Mouse (Mus musculus) bone marrow macrophage, adult 2 months (primary cell): ENCODE results near the gene Dagla. TPM values are rescaled to one million over a fixed set of nuclear protein-coding genes. Genes with fewer than 3 reads are reported as not detected.

Source experiments
- H3K27ac ChIP-seq: 2 replicates; pipeline ENCODE4 v1.5.1; 2012; ENCODE audit warnings: low read depth, low read length; ENCODE audit not compliant: insufficient read depth
- H3K4me1 ChIP-seq: 2 replicates; pipeline ENCODE4 v1.6.1; 2012; ENCODE audit warnings: low read length; ENCODE audit not compliant: control insufficient read depth, insufficient read depth
- H3K4me3 ChIP-seq: 2 replicates; pipeline ENCODE4 v1.5.1; 2012; ENCODE audit warnings: mild to moderate bottlenecking, low read length, moderate library complexity; ENCODE audit not compliant: insufficient read depth
- CTCF ChIP-seq: IDR thresholded peaks from 2 replicates; pipeline ENCODE4 v1.5.1; 2012; ENCODE audit warnings: low read depth, mild to moderate bottlenecking, low read length, moderate library complexity
- POLR2A ChIP-seq: IDR thresholded peaks from 2 replicates; pipeline ENCODE4 v1.6.1; 2012; ENCODE audit warnings: mild to moderate bottlenecking, low read depth, low read length, borderline replicate concordance
- polyA plus RNA-seq: library from polyadenylated mRNA; stranded (reverse); fragments of >200 nt; gene quantifications from 2 replicates; pipeline ENCODE4 v1.2.4, GENCODE M21; 2012; ENCODE audit not compliant: missing spikeins, insufficient read depth, insufficient read length

The Dagla gene
- polyA plus RNA-seq, 1 experiment = 3.2 TPM

- Histone ChIP-seq H3K27ac (no peak overlapping the region), H3K4me1 (no peaks in the 10 kb centered on the region), H3K4me3 (no peak overlapping the region)
- TF ChIP-seq CTCF (peak; percentile 85), POLR2A (no peak)
These were observed 29.0 kb upstream of the Dagla start for GRCm38 (mm10) chr19:10333545-10334252.

GRCm38 (mm10) chr19:10331706-10332105 is 27.0 kb upstream of the Dagla start:
- no peak overlapping the region for H3K4me3 ChIP-seq
- TF ChIP-seq CTCF (no peak), POLR2A (no peak)
- H3K4me1 ChIP-seq = no peaks in the 10 kb centered on the region
- no peak overlapping the region for H3K27ac ChIP-seq

GRCm38 (mm10) chr19:10329033-10329432 is 24.4 kb upstream of the Dagla start:
- no peak overlapping the region for H3K27ac ChIP-seq

GRCm38 (mm10) chr19:10326609-10327008 is 21.9 kb upstream of the Dagla start:
- TF ChIP-seq CTCF (no peak), POLR2A (no peak)
- H3K4me1 ChIP-seq = no peaks in the 10 kb centered on the region; the same call in 1 of the 2 replicates
- no peak overlapping the region for H3K27ac ChIP-seq
- no peak overlapping the region for H3K4me3 ChIP-seq

More at GRCm38 (mm10) chr19:10329033-10329432, 24.4 kb upstream of the Dagla start:
- H3K4me3 ChIP-seq = no peak overlapping the region
- no peak for TF ChIP-seq POLR2A
- TF ChIP-seq CTCF = no peak
- H3K4me1 ChIP-seq = no peaks in the 10 kb centered on the region

- Histone ChIP-seq H3K27ac (no peak overlapping the region), H3K4me3 (no peak overlapping the region), H3K4me1 (peaks cover 5% of the 10 kb centered on the region)
- TF ChIP-seq POLR2A (no peak), CTCF (no peak)
These were observed 19.2 kb upstream of the Dagla start for GRCm38 (mm10) chr19:10323860-10324259.

- no peak overlapping the region for H3K4me3 ChIP-seq
- TF ChIP-seq CTCF (no peak), POLR2A (no peak)
These were observed 18.7 kb upstream of the Dagla start for GRCm38 (mm10) chr19:10323362-10323837.

GRCm38 (mm10) chr19:10317795-10318194 is 13.1 kb upstream of the Dagla start:
- Histone ChIP-seq H3K27ac (no peak overlapping the region), H3K4me3 (no peak overlapping the region), H3K4me1 (peaks cover 20% of the 10 kb centered on the region)
- no peak for TF ChIP-seq CTCF
- no peak for TF ChIP-seq POLR2A

More at GRCm38 (mm10) chr19:10323362-10323837, 18.7 kb upstream of the Dagla start:
- Histone ChIP-seq H3K4me1 (peaks cover 9% of the 10 kb centered on the region), H3K27ac (no peak overlapping the region)

GRCm38 (mm10) chr19:10317358-10317757 is 12.7 kb upstream of the Dagla start:
- TF ChIP-seq CTCF (no peak), POLR2A (no peak)
- H3K4me1 ChIP-seq = peaks cover 20% of the 10 kb centered on the region
- H3K27ac ChIP-seq = no peak overlapping the region
- H3K4me3 ChIP-seq = no peak overlapping the region

GRCm38 (mm10) chr19:10316956-10317355 is 12.3 kb upstream of the Dagla start:
- TF ChIP-seq CTCF (no peak), POLR2A (no peak)
- no peak overlapping the region for H3K4me3 ChIP-seq

GRCm38 (mm10) chr19:10312072-10312471 is 7.4 kb upstream of the Dagla start:
- H3K27ac ChIP-seq = no peak overlapping the region
- no peaks in the 10 kb centered on the region for H3K4me1 ChIP-seq
- H3K4me3 ChIP-seq = no peak overlapping the region
- no peak for TF ChIP-seq CTCF
- TF ChIP-seq POLR2A = no peak

More at GRCm38 (mm10) chr19:10316956-10317355, 12.3 kb upstream of the Dagla start:
- Histone ChIP-seq H3K27ac (no peak overlapping the region), H3K4me1 (peaks cover 20% of the 10 kb centered on the region)
